Mouse (Mus musculus) granulocyte monocyte progenitor cell, adult 5-6 weeks (primary cell): Measurements from ENCODE around the gene Gnptab. TPM values are rescaled to one million over a fixed set of nuclear protein-coding genes. Genes with fewer than 3 reads are reported as not detected.

Experiments used
- ATAC-seq: replicated peaks from 2 replicates; pipeline ENCODE4 v1.8.0; 2016; ENCODE audit warnings: mild to moderate bottlenecking, moderate TSS enrichment, inconsistent platforms; ENCODE audit not compliant: poor library complexity, severe bottlenecking
- total RNA-seq, 2 experiments: library from RNA; stranded (forward) in 1 of 2; stranded (reverse) in 1 of 2; fragments of 200-712, 200-1000 nt in 1 of 2; fragments of >200 nt in 1 of 2; fragmentation: Nextera tagmentation in 1 of 2; gene quantifications; 2 replicates each; pipeline ENCODE4 v1.2.3; 2014 to 2017

The Gnptab gene
- total RNA-seq, 2 experiments from 2014 or later = 62.9 to 85.2 TPM

- no peak for ATAC-seq
Measured at GRCm38 (mm10) chr10:88374984-88375383, 3.9 kb upstream of the Gnptab start.

DNA sequence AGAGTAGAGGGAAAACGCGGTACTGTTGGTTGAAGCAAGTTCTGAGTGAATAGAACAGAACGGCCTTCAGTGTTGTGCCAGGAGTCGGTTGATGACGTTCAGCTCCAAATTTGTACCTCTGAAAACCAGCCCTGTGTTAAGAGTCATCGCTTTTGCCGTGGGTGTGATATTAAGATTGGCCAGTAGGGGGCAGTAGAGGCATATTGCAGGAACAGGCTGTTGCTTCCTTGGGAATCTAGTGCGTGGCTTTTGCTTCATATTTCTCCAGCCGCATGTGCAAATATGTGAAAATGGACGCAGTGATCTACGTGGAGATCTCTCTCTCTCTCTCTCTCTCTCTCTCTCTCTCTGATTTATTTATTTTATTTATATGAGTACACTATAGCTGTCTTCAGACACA is 2.2 kb upstream of the Gnptab start:
- ATAC-seq = peak; percentile 44

- no peak for ATAC-seq
Measured at GRCm38 (mm10) chr10:88377666-88378065, 1.3 kb upstream of the Gnptab start.

GRCm38 (mm10) chr10:88380002-88380401 is 1.1 kb downstream of the Gnptab start:
- peak; percentile 15; the same call in 1 of the 2 replicates for ATAC-seq

DNA sequence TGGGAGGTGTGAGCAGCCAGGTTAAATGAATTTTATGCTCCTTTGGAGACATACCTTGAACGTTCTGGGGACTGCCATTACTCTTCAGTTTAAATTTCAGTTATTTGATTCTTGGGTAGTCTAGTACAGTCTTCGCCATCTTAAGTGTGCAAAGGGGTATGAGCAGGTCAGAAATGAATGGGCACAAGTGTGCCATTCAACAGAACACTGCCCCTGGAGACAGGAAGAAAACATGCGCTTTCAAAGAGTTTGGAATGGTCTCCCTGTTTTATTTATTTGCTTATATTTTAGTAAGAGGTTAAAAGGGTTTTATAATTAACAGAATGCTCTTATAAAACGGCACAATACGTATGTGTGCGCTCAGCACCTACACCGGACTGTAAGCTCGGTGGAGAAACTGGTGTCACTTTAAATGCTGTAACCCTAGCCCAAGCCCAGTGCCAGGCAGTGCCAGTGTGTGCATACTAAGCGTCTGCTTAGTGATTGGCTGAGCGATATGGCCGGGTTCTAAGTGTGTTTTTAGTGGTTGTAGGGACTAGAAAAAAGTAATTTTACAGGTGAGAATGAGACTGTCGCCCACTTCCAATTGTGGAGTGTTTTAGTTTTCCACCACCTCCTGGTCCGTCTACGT is 1.6 kb downstream of the Gnptab start:
- ATAC-seq = no peak

DNA sequence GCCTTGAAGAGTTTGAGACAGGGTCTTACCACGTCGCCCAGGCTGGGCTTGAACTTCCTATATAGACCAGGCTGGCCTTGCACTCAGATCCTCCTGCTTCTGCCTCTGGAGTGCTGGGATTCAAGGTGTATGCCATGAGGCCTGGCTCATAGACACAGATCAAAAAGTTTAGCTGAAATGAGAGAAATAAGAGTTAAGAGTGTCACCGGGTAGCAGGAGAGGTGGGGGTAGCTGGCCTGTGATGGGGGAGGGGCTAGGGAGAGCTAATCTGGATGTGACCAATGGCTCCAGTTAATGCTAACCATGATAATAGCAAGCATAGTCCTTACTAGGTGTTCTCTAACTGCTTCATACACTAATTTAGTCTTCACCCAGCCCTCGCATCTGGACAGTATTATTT is 2.4 kb downstream of the Gnptab start:
- no peak for ATAC-seq

GRCm38 (mm10) chr10:88382009-88382408 is 3.1 kb downstream of the Gnptab start:
- 0 out of 2 replicates have a peak, but pooled peaks have one; percentile 1 for ATAC-seq

DNA sequence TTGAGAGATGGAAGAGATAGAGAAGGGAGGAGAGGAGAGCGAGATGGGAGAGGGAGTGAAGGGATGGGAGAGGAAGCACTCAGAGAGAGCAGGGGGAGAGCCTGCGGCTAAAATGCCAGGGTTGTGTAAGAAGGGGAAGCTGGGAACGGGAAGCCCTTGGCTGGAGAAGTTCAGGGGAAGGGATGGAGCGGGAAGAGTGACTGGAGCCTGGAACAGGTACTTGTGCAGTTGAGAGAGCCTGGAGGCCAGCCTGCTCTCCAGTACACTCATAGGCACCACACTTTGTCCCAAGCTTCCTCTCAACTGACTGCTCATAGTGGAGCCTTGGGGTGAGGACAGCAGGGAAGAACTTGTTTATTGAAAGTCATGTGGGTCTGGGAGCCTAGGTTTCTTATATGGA is 4.5 kb downstream of the Gnptab start:
- ATAC-seq = peak; percentile 18

GRCm38 (mm10) chr10:88384081-88384480 is 5.1 kb downstream of the Gnptab start:
- no peak for ATAC-seq

DNA sequence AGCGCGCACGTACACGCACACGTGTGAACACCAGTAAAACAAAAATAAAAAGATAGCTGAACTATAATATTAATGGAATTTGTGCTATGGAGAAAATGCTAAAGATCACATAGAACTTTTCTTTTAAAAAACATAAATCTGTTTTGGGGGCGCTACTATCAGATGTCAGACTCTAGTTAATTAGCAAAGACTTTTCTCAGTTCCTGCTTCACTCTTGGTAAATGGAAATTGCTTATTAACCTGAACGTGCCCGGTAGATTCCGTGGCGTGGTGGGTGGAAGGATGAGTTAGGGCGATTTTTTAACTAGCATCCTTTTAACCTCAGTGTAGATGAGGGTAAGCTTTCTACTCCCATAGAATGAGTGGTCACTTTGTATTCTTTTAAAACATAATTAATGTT is 6.4 kb downstream of the Gnptab start:
- no peak for ATAC-seq

DNA sequence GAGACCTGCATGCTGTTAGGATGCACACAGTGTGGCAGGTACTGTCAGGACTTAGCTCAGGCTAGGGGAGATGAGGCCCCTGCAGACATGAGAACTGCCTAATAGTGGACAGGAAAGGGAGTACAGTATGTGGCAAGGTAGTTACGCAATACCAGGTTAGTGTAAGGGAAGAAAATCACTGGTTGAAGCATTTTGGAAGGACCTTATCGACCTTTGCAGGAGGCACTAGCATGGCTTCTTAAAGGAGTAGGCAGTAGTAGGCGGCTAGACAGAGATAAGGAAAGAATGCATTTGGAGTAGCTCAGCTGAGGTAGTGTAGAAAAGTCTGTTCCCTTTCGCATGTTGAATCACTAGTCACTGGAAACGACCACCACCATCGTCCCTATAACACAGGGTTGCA is 6.8 kb downstream of the Gnptab start:
- peak; percentile 52 for ATAC-seq

DNA sequence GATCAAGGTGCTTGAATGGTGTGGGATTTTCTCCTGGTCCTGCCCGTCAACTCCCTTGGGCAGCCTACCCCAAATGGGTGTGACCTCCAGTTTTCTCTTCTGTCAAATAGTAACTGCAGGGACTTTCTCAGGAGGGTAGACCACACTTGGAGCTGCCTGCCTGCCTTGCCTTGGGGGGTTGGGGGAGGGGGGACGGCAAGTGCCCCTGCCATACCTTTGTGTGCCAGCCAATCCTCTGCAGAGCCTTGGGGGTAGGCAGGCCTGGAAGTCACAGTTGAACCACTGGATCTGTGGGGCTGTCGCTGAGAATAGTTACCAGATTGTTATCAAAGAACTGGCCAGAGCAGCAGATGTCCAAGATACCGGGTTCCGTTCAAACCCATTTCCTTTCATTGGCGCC is 7.3 kb downstream of the Gnptab start:
- no peak for ATAC-seq

GRCm38 (mm10) chr10:88389576-88389975 is 10.6 kb downstream of the Gnptab start:
- ATAC-seq = peak; percentile 30

DNA sequence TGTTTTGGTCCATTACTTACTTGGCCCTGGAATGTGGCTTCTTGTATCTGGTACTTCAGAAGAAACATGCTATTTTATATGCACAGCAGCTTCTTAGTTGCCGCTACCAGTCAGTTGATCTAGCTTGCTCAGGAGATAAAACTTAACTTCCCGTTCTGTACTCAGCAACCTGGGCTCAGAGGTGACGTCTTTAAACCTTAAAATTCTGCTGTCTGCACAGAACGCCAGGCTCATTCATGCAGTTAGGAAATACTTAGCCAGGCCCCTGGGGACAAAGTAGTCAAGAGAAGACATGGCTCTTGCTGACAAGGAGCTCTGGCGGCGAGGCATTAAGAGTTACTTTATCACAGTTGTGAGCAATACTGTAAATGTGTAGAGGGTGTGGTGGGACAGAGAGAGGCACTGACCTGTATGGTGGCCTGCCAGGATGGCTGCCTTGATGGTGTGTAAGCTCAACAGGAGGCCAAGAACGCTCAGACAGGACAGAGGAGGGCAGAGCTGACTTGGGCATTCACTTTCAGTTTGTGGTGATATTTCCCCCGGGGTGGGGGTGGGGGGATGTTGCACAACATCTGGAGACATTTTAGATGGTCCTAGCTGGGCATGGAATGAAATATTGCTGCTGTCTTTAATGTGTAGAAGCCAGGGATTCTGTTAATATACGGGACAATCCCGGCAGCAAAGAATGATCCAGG is 11.3 kb downstream of the Gnptab start:
- peak; percentile 68 for ATAC-seq

DNA sequence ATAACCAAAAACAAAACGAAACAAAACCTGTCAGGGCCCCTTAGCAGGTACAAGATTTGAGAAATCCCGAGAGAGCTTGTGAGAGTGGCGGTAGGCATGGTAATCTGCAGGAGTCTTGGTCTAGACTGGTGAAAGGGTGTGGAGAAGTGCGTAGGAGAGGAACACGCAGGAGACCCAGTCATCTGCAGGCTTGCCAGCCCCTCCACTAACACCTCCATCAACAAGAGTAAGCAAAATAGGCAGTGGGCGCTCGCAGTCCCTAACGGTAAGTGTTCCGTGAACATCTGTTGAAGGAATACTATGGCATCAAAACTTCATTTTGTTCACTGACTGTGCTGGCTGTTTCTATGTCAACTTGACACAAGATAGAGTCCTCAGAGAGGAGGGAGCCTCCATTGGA is 12.6 kb downstream of the Gnptab start:
- ATAC-seq = no peak

DNA sequence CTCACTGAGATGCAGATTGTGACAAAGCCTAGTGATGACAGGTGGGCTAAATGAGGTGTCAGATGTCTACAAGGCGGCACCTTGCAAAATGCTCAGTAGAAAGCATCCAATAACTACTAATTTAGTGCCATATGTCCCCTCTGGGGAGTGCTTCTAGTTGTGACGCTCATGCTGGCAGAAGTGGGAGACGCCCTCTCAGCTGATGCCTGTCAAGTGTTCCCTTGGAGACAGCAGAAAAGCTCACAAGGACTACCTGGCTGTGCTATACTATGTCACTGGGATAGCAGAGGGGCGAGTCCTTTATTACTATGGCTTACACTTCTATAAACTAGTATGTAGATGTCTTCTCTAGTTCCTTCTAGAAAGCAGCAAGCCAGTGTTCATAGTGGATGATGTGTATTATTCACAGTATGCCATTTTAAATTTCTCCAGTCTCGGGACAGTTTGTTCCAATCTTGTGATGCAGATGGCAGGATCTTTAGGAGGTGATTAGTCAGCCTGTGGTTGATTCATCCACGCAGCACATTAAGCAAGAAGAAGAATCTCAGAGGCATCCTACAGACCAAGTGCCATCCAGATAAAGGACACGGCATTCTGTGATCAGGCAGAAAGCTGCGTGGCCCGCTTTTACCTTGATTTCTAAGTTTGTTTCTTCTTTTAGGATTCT is 13.4 kb downstream of the Gnptab start:
- ATAC-seq = no peak

DNA sequence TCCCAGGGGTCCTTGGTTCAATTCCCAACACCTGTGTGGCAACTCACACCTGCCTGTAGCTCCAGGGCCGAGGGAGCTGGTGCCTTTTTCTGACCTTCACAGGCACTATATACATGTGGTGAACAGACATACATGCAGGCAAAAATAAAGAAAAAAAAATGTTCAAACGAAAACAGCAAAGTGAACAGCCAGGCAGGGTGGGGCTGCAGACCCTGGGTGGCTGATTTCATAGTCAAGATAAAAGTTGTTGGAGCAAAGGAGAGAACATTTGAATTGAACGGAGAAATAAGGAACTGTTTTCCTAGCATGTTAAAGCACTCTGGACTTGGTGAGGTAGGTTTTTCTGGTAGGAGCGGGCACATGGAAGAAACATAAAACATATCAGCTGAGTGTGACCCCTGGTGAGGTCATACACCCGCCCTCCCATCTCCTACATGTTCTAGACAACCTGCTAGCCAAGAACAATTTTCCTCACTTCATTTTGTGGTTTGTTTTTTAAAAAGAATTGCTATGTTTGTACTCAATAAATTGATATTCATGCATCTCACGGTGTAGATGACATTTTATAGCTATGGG is 19.8 kb downstream of the Gnptab start:
- no peak for ATAC-seq

DNA sequence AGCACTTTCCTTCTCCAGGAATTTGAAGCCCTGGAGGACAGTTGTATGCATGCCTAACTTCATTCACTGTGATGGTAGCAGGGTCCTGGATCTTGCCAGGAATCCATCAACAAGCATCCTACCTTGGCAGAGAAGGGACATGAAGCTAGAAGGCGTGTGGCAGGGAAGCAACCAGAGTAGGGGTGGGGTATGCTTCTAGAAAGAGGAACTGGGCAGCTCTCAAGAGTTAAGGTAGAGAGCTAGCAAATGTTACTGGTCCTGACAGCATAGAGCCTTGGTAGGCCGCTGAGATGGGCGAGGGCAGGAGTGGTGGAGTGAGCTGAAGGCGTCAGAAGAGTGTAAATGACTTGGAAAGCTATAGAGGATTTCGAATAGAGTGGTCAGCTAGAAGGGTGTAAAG is 20.3 kb downstream of the Gnptab start:
- peak; percentile 80 for ATAC-seq

DNA sequence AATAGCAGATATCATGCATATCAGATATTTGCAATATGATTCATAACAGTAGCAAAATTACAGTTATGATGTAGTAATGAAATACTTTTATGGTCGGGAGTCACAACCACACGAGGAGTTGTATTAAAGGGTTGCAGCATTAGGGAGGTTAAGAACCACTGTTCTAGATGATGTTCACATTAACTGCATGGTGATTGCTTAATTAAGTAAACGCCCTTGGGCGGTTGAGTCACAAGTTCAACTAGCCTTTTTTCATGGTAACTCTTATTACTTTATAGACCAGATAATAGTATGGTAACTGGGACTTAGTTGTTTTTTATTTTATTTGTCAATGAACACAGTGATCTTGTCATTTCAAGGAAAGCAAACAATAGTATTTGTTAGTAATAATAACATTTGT is 24.1 kb downstream of the Gnptab start:
- peak; percentile 38 for ATAC-seq

DNA sequence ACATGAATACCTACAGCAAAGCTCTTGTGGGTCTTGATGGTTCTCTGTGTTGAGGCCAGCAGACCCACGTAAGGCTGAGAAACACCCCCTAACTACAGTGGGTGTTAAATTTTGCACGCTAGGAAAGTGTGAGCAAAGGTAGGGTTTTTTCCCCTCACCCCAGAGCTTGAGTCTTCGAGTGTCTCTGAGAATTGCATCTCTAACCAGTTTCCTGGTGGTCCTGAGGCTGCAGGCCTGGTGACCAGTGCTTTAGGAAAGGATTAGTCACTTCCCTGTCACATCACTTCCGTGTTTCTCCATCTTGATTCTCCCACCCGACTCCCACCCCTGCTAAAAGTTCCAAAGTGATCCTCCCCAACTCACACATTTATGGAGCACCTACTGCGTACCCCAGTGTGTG is 25.3 kb downstream of the Gnptab start:
- 0 out of 2 replicates have a peak, but pooled peaks have one; percentile 24 for ATAC-seq

DNA sequence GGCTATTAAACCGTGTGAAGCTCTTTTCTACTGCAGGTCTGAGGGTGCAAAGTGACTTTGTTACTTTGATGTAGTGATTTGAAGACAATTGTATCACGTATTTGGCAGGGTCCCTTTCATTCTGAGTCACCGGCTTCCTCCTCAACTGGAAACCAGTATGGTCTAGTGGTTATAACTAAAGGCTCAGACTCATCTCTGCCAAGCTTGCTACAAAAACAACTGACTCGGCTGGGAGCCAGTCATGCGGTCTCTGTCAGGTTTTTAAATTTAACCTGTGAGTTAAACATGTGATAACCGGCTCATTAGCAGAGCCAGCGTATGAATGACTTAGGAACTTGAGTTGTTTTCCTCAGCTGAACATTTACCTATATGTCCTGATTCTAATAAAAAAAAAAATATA is 26.9 kb downstream of the Gnptab start:
- ATAC-seq = no peak
